Mouse (Mus musculus): ENCODE measurements at regions not wholly inside any gene's neighbourhood (a gene's known extent, or its start where the extent isn't known, plus 50 kb on each side); places are given as distances from the start of the nearest gene placed in this dataset.
"Not testable (repeated sequence)": the region's sequence is repeated elsewhere in the genome, so short reads cannot be mapped to it uniquely, and the experiment has no call there.

GRCm38 (mm10) chr12:20802027-20802426, 188.2 kb upstream of the Asap2 start:
- H3K9me3 ChIP-seq, result 0 out of 2 replicates have a peak, but pooled peaks cover 13% of the 10 kb centered on the region
- H3K4me1 ChIP-seq (replicated peaks); H3K27ac ChIP-seq (replicated peaks); H3K4me2 ChIP-seq; H3K9ac ChIP-seq; H3K36me3 ChIP-seq; ATAC-seq (ENCODE audit: low FRiP score, low read depth); H3K4me3 ChIP-seq; H3K27me3 ChIP-seq: not testable (repeated sequence)
- 74% methylated on average over 4 of the region's 4 CpGs for WGBS

GRCm38 (mm10) chr12:20805466-20805865, 184.8 kb upstream of the Asap2 start:
- H3K9me3 ChIP-seq; ATAC-seq (ENCODE audit: low FRiP score, low read depth); H3K27ac ChIP-seq (replicated peaks); H3K4me2 ChIP-seq; H3K4me3 ChIP-seq; H3K4me1 ChIP-seq (replicated peaks); H3K27me3 ChIP-seq; H3K9ac ChIP-seq; H3K36me3 ChIP-seq: not testable (repeated sequence)
- 96% methylated on average over 4 of the region's 5 CpGs for WGBS

- H3K4me3 ChIP-seq, result no peak overlapping the region
- no peak overlapping the region for H3K27ac ChIP-seq (replicated peaks)
- no peak overlapping the region for H3K4me2 ChIP-seq
- no peaks in the 10 kb centered on the region for H3K27me3 ChIP-seq
- no peak overlapping the region for H3K9ac ChIP-seq
- ATAC-seq (ENCODE audit: low FRiP score, low read depth), result no peak
- 0 out of 2 replicates have a peak, but pooled peaks cover 8% of the 10 kb centered on the region for H3K9me3 ChIP-seq
- H3K4me1 ChIP-seq (replicated peaks), result no peaks in the 10 kb centered on the region
- H3K36me3 ChIP-seq, result no peaks in the 10 kb centered on the region
- 88% methylated on average over 2 of the region's 2 CpGs for WGBS
These were observed 183.6 kb upstream of the Asap2 start for GRCm38 (mm10) chr12:20806681-20807080.

GRCm38 (mm10) chr12:20813836-20814235, 176.4 kb upstream of the Asap2 start:
- H3K4me1 ChIP-seq (replicated peaks); H3K27me3 ChIP-seq; H3K27ac ChIP-seq (replicated peaks); H3K36me3 ChIP-seq; H3K4me2 ChIP-seq; ATAC-seq (ENCODE audit: low FRiP score, low read depth); H3K9ac ChIP-seq; H3K9me3 ChIP-seq; H3K4me3 ChIP-seq: not testable (repeated sequence)
- whole genome bisulfite sequencing, result 84% methylated on average over 6 of the region's 6 CpGs

GRCm38 (mm10) chr12:20815121-20815520, 175.1 kb upstream of the Asap2 start:
- not testable (repeated sequence) for H3K9me3 ChIP-seq; ATAC-seq (ENCODE audit: low FRiP score, low read depth); H3K4me1 ChIP-seq (replicated peaks); H3K36me3 ChIP-seq; H3K27ac ChIP-seq (replicated peaks); H3K27me3 ChIP-seq; H3K9ac ChIP-seq
- Histone ChIP-seq H3K4me3 (peak overlapping the region; percentile 32), H3K4me2 (peak overlapping the region; percentile 36)
- WGBS, result 40% methylated on average over 40 of the region's 40 CpGs

- Histone ChIP-seq H3K4me1 (replicated peaks) (no peaks in the 10 kb centered on the region), H3K4me3 (peak overlapping the region; percentile 32), H3K9ac (no peak overlapping the region), H3K36me3 (no peaks in the 10 kb centered on the region), H3K27ac (replicated peaks) (no peak overlapping the region), H3K27me3 (no peaks in the 10 kb centered on the region), H3K4me2 (peak overlapping the region; percentile 36), H3K9me3 (peaks cover 10% of the 10 kb centered on the region)
- WGBS, result 14% methylated on average over 36 of the region's 38 CpGs
- peak; percentile 81; the same call in 1 of the 2 replicates for ATAC-seq (ENCODE audit: low FRiP score, low read depth)
These were observed 174.7 kb upstream of the Asap2 start for GRCm38 (mm10) chr12:20815599-20815998.

- 78% methylated on average over 4 of the region's 4 CpGs for WGBS
- not testable (repeated sequence) for H3K9ac ChIP-seq; H3K4me2 ChIP-seq; ATAC-seq (ENCODE audit: low FRiP score, low read depth); H3K27me3 ChIP-seq; H3K27ac ChIP-seq (replicated peaks); H3K4me1 ChIP-seq (replicated peaks); H3K36me3 ChIP-seq; H3K4me3 ChIP-seq
- H3K9me3 ChIP-seq, result peaks cover 23% of the 10 kb centered on the region; the same call in 1 of the 2 replicates
These were observed 146.5 kb upstream of the Asap2 start for GRCm38 (mm10) chr12:20843661-20844320.

- peak overlapping the region; percentile 15 for H3K4me2 ChIP-seq
- 52% methylated on average over 7 of the region's 7 CpGs for WGBS
These were observed 145.4 kb upstream of the Asap2 start for GRCm38 (mm10) chr12:20844873-20845272.

GRCm38 (mm10) chr12:20845297-20845696, 145.0 kb upstream of the Asap2 start:
- Histone ChIP-seq H3K36me3 (no peaks in the 10 kb centered on the region), H3K4me3 (peak overlapping the region; percentile 24), H3K9me3 (peaks cover 22% of the 10 kb centered on the region; the same call in 1 of the 2 replicates), H3K9ac (no peak overlapping the region), H3K27ac (replicated peaks) (no peak overlapping the region), H3K4me2 (peak overlapping the region; percentile 15), H3K27me3 (no peaks in the 10 kb centered on the region), H3K4me1 (replicated peaks) (no peaks in the 10 kb centered on the region)
- ATAC-seq (ENCODE audit: low FRiP score, low read depth), result no peak
- WGBS, result 55% methylated on average over 17 of the region's 17 CpGs

More at GRCm38 (mm10) chr12:20844873-20845272, 145.4 kb upstream of the Asap2 start:
- Histone ChIP-seq H3K4me3 (peak overlapping the region; percentile 24), H3K9me3 (peaks cover 20% of the 10 kb centered on the region; the same call in 1 of the 2 replicates)
- H3K4me1 ChIP-seq (replicated peaks); H3K9ac ChIP-seq; H3K27ac ChIP-seq (replicated peaks); H3K27me3 ChIP-seq; H3K36me3 ChIP-seq: not testable (repeated sequence)
- peak; percentile 56; the same call in 1 of the 2 replicates for ATAC-seq (ENCODE audit: low FRiP score, low read depth)

GRCm38 (mm10) chr12:20884104-20884503, 106.2 kb upstream of the Asap2 start:
- H3K27me3 ChIP-seq; H3K4me3 ChIP-seq; ATAC-seq (ENCODE audit: low FRiP score, low read depth); H3K4me1 ChIP-seq (replicated peaks); H3K27ac ChIP-seq (replicated peaks); H3K9me3 ChIP-seq; H3K36me3 ChIP-seq; H3K9ac ChIP-seq; H3K4me2 ChIP-seq: not testable (repeated sequence)
- 72% methylated on average over 6 of the region's 6 CpGs for WGBS

GRCm38 (mm10) chr12:20920653-20921397, 69.4 kb upstream of the Asap2 start:
- Histone ChIP-seq H3K9me3 (peaks cover 10% of the 10 kb centered on the region; the same call in 1 of the 2 replicates), H3K27ac (replicated peaks) (peak overlapping the region; percentile 91), H3K4me3 (peak overlapping the region; percentile 60), H3K9ac (peak overlapping the region; percentile 59), H3K36me3 (peaks cover 15% of the 10 kb centered on the region), H3K4me2 (peak overlapping the region; percentile 53)
- H3K27me3 ChIP-seq; H3K4me1 ChIP-seq (replicated peaks): not testable (repeated sequence)
- WGBS, result under 1% methylated on average over 82 of the region's 87 CpGs
- ATAC-seq (ENCODE audit: low FRiP score, low read depth), result peak; percentile 100

- not testable (repeated sequence) for H3K27me3 ChIP-seq; ATAC-seq (ENCODE audit: low FRiP score, low read depth); H3K36me3 ChIP-seq; H3K9me3 ChIP-seq; H3K4me1 ChIP-seq (replicated peaks)
- 0 out of 2 replicates have a peak overlapping the region, but pooled peaks have one; percentile 25 for H3K9ac ChIP-seq
- H3K4me3 ChIP-seq, result peak overlapping the region; percentile 60
- WGBS, result 17% methylated on average over 12 of the region's 15 CpGs
- peak overlapping the region; percentile 91 for H3K27ac ChIP-seq (replicated peaks)
- peak overlapping the region; percentile 53 for H3K4me2 ChIP-seq
These were observed 68.7 kb upstream of the Asap2 start for GRCm38 (mm10) chr12:20921398-20922023.
